Comparison of ENCODE assay signal across 8 mouse cellular contexts in genomic region chrX:153832606-153833005, GRCm38 (mm10). TPM values are rescaled to one million over a fixed set of nuclear protein-coding genes. Genes with fewer than 3 reads are reported as not detected.
DNase-seq lines count a peak whose midpoint lies in the region; ATAC-seq and TF ChIP-seq lines count a peak whose summit lies in the region.

No protein-coding gene starts in this region.

- DNase-seq in layer of hippocampus, adult 2 months (ENCODE audit: low spot score in 2 of 2), result peak in 1 of 2 experiments; percentile 3
- DNase-seq in layer of hippocampus, adult 11-12 months (ENCODE audit: low spot score), result no peak
- DNase-seq in brain, adult 2 months (ENCODE audit: low read depth, low spot score), result peak; percentile 23
- no peak for DNase-seq in liver, embryonic 11.5 days (ENCODE audit: low spot score)
- DNase-seq in stomach, postnatal 0 days (ENCODE audit: low spot score), result no peak
- DNase-seq in cerebellum, postnatal 14 days, result no peak
- DNase-seq in urinary bladder, postnatal 4 days (ENCODE audit: low spot score in 2 of 2), result no peak

- no peak for TF ChIP-seq CTCF in layer of hippocampus, adult 2 months (conservative IDR thresholded peaks at IDR 0.05)
- TF ChIP-seq CTCF in stomach, postnatal 0 days (IDR thresholded peaks at IDR 0.05; ENCODE audit: low read depth), result no peak

- H3K4me1 ChIP-seq in forebrain, embryonic 12.5 days, result no peaks in the 10 kb centered on the region
- H3K4me1 ChIP-seq in liver, embryonic 11.5 days (replicated peaks; ENCODE audit: control insufficient read depth, insufficient read depth, low read length), result no peaks in the 10 kb centered on the region
- H3K4me1 ChIP-seq in stomach, postnatal 0 days (replicated peaks; ENCODE audit: control insufficient read depth, insufficient read depth), result no peaks in the 10 kb centered on the region

- no peaks in the 10 kb centered on the region for H3K9me3 ChIP-seq in forebrain, embryonic 12.5 days
- no peaks in the 10 kb centered on the region for H3K9me3 ChIP-seq in liver, embryonic 11.5 days (ENCODE audit: control insufficient read depth, low read length)
- no peaks in the 10 kb centered on the region for H3K9me3 ChIP-seq in stomach, postnatal 0 days (ENCODE audit: control insufficient read depth, low read length)

- peak overlapping the region; percentile 61; the same call in 1 of the 2 replicates for H3K27ac ChIP-seq in layer of hippocampus, adult 2 months
- no peak overlapping the region for H3K27ac ChIP-seq in forebrain, embryonic 12.5 days
- H3K27ac ChIP-seq in liver, embryonic 11.5 days (ENCODE audit: low read depth, low read length), result no peak overlapping the region
- H3K27ac ChIP-seq in stomach, postnatal 0 days (replicated peaks), result no peak overlapping the region

- H3K9ac ChIP-seq in forebrain, embryonic 12.5 days, result peak overlapping the region; percentile 51
- H3K9ac ChIP-seq in liver, embryonic 11.5 days (ENCODE audit: low read depth, low read length), result no peak overlapping the region
- H3K9ac ChIP-seq in stomach, postnatal 0 days (ENCODE audit: low read length), result peak overlapping the region; percentile 55

- peak overlapping the region; percentile 57 for H3K4me2 ChIP-seq in forebrain, embryonic 12.5 days
- H3K4me2 ChIP-seq in liver, embryonic 11.5 days, result peak overlapping the region; percentile 59
- H3K4me2 ChIP-seq in stomach, postnatal 0 days (replicated peaks; ENCODE audit: low read depth), result peak overlapping the region; percentile 64

- no peak for TF ChIP-seq EP300 in stomach, postnatal 0 days (optimal IDR thresholded peaks at IDR 0.05)

- H3K36me3 ChIP-seq in forebrain, embryonic 12.5 days (replicated peaks), result no peaks in the 10 kb centered on the region
- H3K36me3 ChIP-seq in liver, embryonic 11.5 days (ENCODE audit: control insufficient read depth, insufficient read depth, low read length), result no peaks in the 10 kb centered on the region
- no peaks in the 10 kb centered on the region for H3K36me3 ChIP-seq in stomach, postnatal 0 days (ENCODE audit: control insufficient read depth, insufficient read depth, low read length)

- 21% methylated on average over 14 of the region's 14 CpGs for WGBS in forebrain, embryonic 12.5 days
- WGBS in liver, embryonic 11.5 days, result 16% methylated on average over 14 of the region's 14 CpGs
- 15% methylated on average over 14 of the region's 14 CpGs for WGBS in stomach, postnatal 0 days

- ATAC-seq in forebrain, embryonic 12.5 days (ENCODE audit: low FRiP score), result peak; percentile 67
- no peak for ATAC-seq in liver, embryonic 11.5 days (replicated peaks; ENCODE audit: low FRiP score)
- ATAC-seq in stomach, postnatal 0 days (ENCODE audit: low FRiP score, low TSS enrichment), result no peak

- no peaks in the 10 kb centered on the region for H3K27me3 ChIP-seq in forebrain, embryonic 12.5 days
- no peaks in the 10 kb centered on the region for H3K27me3 ChIP-seq in liver, embryonic 11.5 days (replicated peaks; ENCODE audit: control insufficient read depth, insufficient read depth, low read length)
- H3K27me3 ChIP-seq in stomach, postnatal 0 days (ENCODE audit: control insufficient read depth, insufficient read depth, low read length), result no peaks in the 10 kb centered on the region

- H3K4me3 ChIP-seq in layer of hippocampus, adult 2 months, result peak overlapping the region; percentile 69
- H3K4me3 ChIP-seq in forebrain, embryonic 12.5 days (replicated peaks), result peak overlapping the region; percentile 49
- H3K4me3 ChIP-seq in liver, embryonic 11.5 days (ENCODE audit: low read depth, low read length), result peak overlapping the region; percentile 45
- peak overlapping the region; percentile 49 for H3K4me3 ChIP-seq in stomach, postnatal 0 days (ENCODE audit: low read depth, low read length)

RNA-seq across cellular contexts. Expression of gene Spin2c, which starts 0.6 kb away (rescaled TPM):
- total RNA-seq in layer of hippocampus, adult 2 months (2021), result 10 to 100 TPM in 1 of 2 experiments, 1 to 10 TPM in 1; 7.8 to 10.9 TPM
- 15.3 and 17.1 TPM in 2 replicates for polyA plus RNA-seq in forebrain, embryonic 12.5 days (2016; fragmentation: Nextera tagmentation; extraction: Ambion mirVana)
- 14.2 and 15.9 TPM in 2 replicates for polyA plus RNA-seq in liver, embryonic 11.5 days (2014; fragmentation: Nextera tagmentation; extraction: Ambion mirVana)
- polyA plus RNA-seq in stomach, postnatal 0 days (2015; fragmentation: Nextera tagmentation; extraction: Ambion mirVana), result 6.7 and 7.8 TPM in 2 replicates
